Mouse (Mus musculus) midbrain, postnatal 0 days (tissue): ENCODE results near the gene Sertad2. TPM values are rescaled to one million over a fixed set of nuclear protein-coding genes. Genes with fewer than 3 reads are reported as not detected.
A peak's percentile ranks its signal among the peaks of the same experiment; 100 is the strongest.

Experiments used
- ATAC-seq: fragments of 200-750 bp; cut with Nextera tagmentation; 2 replicates; pipeline ENCODE4 v1.8.0; 2017; ENCODE audit warnings: moderate number of reproducible peaks, mild to moderate bottlenecking, moderate TSS enrichment, moderate library complexity; ENCODE audit not compliant: low FRiP score
- DNase-seq: peaks from one replicate; pipeline ENCODE4 v3.0.0-alpha.2; 2015; ENCODE audit warnings: low spot score
- H3K27ac ChIP-seq: fragments of 300-500 bp; sonication (generic); 2 replicates; pipeline ENCODE4 v1.5.1; 2014; ENCODE audit warnings: low read depth, mild to moderate bottlenecking, low read length, mixed read lengths
- H3K27me3 ChIP-seq: fragments of 300-500 bp; sonication (generic); 2 replicates; pipeline ENCODE4 v1.6.1; 2014; ENCODE audit warnings: low read length, control low read depth, mixed read lengths; ENCODE audit not compliant: insufficient read depth
- H3K36me3 ChIP-seq: fragments of 300-500 bp; sonication (generic); 2 replicates; pipeline ENCODE4 v1.6.1; 2014; ENCODE audit warnings: low read length, control low read depth, mixed read lengths; ENCODE audit not compliant: insufficient read depth
- H3K4me1 ChIP-seq: fragments of 300-500 bp; sonication (generic); 2 replicates; pipeline ENCODE4 v1.6.1; 2014; ENCODE audit warnings: mild to moderate bottlenecking, control low read depth, antibody characterized with exemption, low read length, mixed read lengths; ENCODE audit not compliant: insufficient read depth
- H3K4me2 ChIP-seq: fragments of 300-500 bp; sonication (generic); 2 replicates; pipeline ENCODE4 v1.6.1; 2014; ENCODE audit warnings: low read depth, mild to moderate bottlenecking, low read length, mixed read lengths; ENCODE audit not compliant: poor library complexity, severe bottlenecking
- H3K4me3 ChIP-seq: fragments of 300-500 bp; sonication (generic); 2 replicates; pipeline ENCODE4 v1.5.1; 2014; ENCODE audit warnings: low read depth, mild to moderate bottlenecking, low read length, moderate library complexity
- H3K9ac ChIP-seq: fragments of 300-500 bp; sonication (generic); replicated peaks from 2 replicates; pipeline ENCODE4 v1.6.1; 2014; ENCODE audit warnings: mild to moderate bottlenecking, low read length, moderate library complexity, mixed read lengths; ENCODE audit not compliant: poor library complexity, severe bottlenecking
- H3K9me3 ChIP-seq: fragments of 300-500 bp; sonication (generic); 2 replicates; pipeline ENCODE4 v1.6.1; 2016; ENCODE audit warnings: low read length, control low read depth
- CTCF ChIP-seq: IDR thresholded peaks from 2 replicates; pipeline ENCODE4 v1.5.1; 2016; ENCODE audit warnings: antibody characterized with exemption, mild to moderate bottlenecking
- WGBS: fragments of 180-500 bp; shearing (Covaris S2); extraction: QIAGEN DNeasy Blood & Tissue Kit; methylation state at CpG from one replicate; pipeline ENCODE4 v1.1.7; 2014; 5-methylcytosine and 5-hydroxymethylcytosine counted together
- polyA plus RNA-seq: library from polyadenylated mRNA; unstranded; fragments of >200 nt; fragmentation: Nextera tagmentation; extraction: Ambion mirVana; gene quantifications from 2 replicates; pipeline ENCODE4 v1.2.1, GENCODE M21; 2015
- total RNA-seq: library from RNA; depleted of rRNA; stranded (reverse); fragments of >200 nt; gene quantifications from 2 replicates; pipeline ENCODE4 v1.2.3, GENCODE M21; 2014

The Sertad2 gene
- total and polyA plus RNA-seq, 2 experiments from 2014 or later: 15.2 to 31.4 TPM

- Histone ChIP-seq H3K27ac (no peak overlapping the region), H3K9me3 (no peaks in the 10 kb centered on the region), H3K9ac (no peak overlapping the region), H3K27me3 (no peaks in the 10 kb centered on the region), H3K4me2 (no peak overlapping the region), H3K4me3 (no peak overlapping the region), H3K36me3 (peaks cover 2% of the 10 kb centered on the region; the same call in 1 of the 2 replicates), H3K4me1 (peaks cover 13% of the 10 kb centered on the region; the same call in 1 of the 2 replicates)
- DNase-seq: no peak
- no peak for ATAC-seq
- no peak for TF ChIP-seq CTCF
- 53% methylated on average over 3 of the region's 3 CpGs for whole genome bisulfite sequencing
Measured at GRCm38 (mm10) chr11:20659094-20659493, 116.0 kb downstream of the Sertad2 start.

- Histone ChIP-seq H3K27ac (no peak overlapping the region), H3K4me2 (no peak overlapping the region), H3K36me3 (no peaks in the 10 kb centered on the region), H3K4me1 (peaks cover 10% of the 10 kb centered on the region; the same call in 1 of the 2 replicates), H3K27me3 (no peaks in the 10 kb centered on the region), H3K9me3 (no peaks in the 10 kb centered on the region), H3K9ac (no peak overlapping the region), H3K4me3 (no peak overlapping the region)
- no peak for ATAC-seq
- WGBS: 89% methylated on average over 14 of the region's 14 CpGs
- DNase-seq: no peak
- TF ChIP-seq CTCF: no peak
Measured at GRCm38 (mm10) chr11:20660111-20661097, 117.4 kb downstream of the Sertad2 start.

DNA sequence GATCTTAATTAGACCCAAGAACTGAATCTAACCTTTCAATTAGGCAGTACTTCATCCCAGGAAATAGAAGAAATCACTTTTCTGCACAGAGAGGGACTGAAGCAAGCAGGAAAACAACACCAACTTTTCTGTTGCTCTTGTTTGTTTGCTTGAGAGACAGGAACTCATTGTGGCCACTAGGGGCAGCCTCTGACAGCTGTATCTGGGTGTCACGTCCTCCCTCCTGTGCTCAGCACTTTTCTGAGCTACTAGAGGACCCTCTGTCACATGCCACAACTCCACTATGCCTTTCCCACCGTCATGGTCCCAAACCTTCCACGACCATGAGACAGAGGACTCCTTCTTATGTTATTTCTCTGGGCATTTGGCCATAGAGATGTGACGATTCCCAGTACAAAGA lies 118.6 kb downstream of the Sertad2 start:
- peak; percentile 51 for DNase-seq
- Histone ChIP-seq H3K27ac (no peak overlapping the region), H3K4me3 (no peak overlapping the region), H3K27me3 (no peaks in the 10 kb centered on the region), H3K4me2 (no peak overlapping the region), H3K9me3 (no peaks in the 10 kb centered on the region), H3K36me3 (no peaks in the 10 kb centered on the region), H3K9ac (no peak overlapping the region), H3K4me1 (no peaks in the 10 kb centered on the region)
- 36% methylated on average over 4 of the region's 4 CpGs for WGBS
- no peak for ATAC-seq
- TF ChIP-seq CTCF: peak; percentile 82

- ATAC-seq (no peak), DNase-seq (no peak)
- Histone ChIP-seq H3K9me3 (no peaks in the 10 kb centered on the region), H3K36me3 (no peaks in the 10 kb centered on the region), H3K27ac (no peak overlapping the region), H3K4me2 (no peak overlapping the region), H3K4me1 (no peaks in the 10 kb centered on the region), H3K9ac (no peak overlapping the region), H3K27me3 (no peaks in the 10 kb centered on the region), H3K4me3 (no peak overlapping the region)
- 46% methylated on average over 7 of the region's 7 CpGs for WGBS
- no peak for TF ChIP-seq CTCF
Measured at GRCm38 (mm10) chr11:20662811-20663210, 119.8 kb downstream of the Sertad2 start.

DNA sequence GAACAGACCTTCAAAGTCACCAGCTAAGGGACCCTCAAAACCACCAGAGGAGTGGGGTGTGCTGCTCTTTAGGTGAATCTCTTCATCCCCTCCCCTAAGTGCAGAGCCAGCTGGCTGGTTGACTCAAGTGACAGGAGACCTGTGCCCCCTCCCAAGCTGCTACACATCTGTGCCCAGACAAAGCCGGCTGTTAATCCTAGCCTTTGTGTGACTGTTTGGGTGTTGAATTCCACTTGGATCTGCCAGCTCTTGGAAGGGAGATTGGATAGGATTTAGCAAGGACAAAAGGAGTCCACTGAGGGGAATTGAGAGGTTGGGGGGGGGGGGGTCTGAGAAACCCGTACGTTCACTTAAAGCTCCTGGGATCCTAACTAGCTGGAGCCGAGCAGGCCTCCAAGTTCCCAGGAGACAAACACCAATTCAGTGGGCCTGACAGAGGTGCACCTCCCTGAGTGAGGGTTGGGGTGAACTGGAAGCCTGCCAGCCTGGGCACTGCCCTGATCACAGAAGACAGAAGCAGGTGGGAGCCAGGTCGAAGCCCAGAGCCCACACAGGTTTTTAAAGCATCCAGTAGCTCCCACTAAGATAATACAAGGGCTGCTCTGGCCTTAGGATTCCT lies 120.6 kb downstream of the Sertad2 start:
- H3K4me3 ChIP-seq: no peak overlapping the region

GRCm38 (mm10) chr11:20664878-20665277 lies 121.8 kb downstream of the Sertad2 start:
- WGBS: 25% methylated on average over 9 of the region's 9 CpGs

More for the DNA sequence above, 120.6 kb downstream of the Sertad2 start:
- Histone ChIP-seq H3K27me3 (no peaks in the 10 kb centered on the region), H3K9me3 (no peaks in the 10 kb centered on the region), H3K27ac (no peak overlapping the region), H3K9ac (no peak overlapping the region), H3K4me2 (no peak overlapping the region), H3K4me1 (no peaks in the 10 kb centered on the region), H3K36me3 (no peaks in the 10 kb centered on the region)
- ATAC-seq (no peak), DNase-seq (no peak)
- no peak for TF ChIP-seq CTCF
- 14% methylated on average over 5 of the region's 5 CpGs for WGBS

More at GRCm38 (mm10) chr11:20664878-20665277, 121.8 kb downstream of the Sertad2 start:
- no peak overlapping the region for H3K9ac ChIP-seq
- no peaks in the 10 kb centered on the region for H3K36me3 ChIP-seq
- no peaks in the 10 kb centered on the region for H3K4me1 ChIP-seq
- H3K9me3 ChIP-seq: no peaks in the 10 kb centered on the region
- no peak overlapping the region for H3K27ac ChIP-seq
- DNase-seq: no peak
- no peak overlapping the region for H3K4me3 ChIP-seq
- no peak for ATAC-seq
- no peak for TF ChIP-seq CTCF
- H3K27me3 ChIP-seq: no peaks in the 10 kb centered on the region
- H3K4me2 ChIP-seq: no peak overlapping the region
